Comparison of ENCODE assay signal across 10 mouse cellular contexts in the genomic region with DNA sequence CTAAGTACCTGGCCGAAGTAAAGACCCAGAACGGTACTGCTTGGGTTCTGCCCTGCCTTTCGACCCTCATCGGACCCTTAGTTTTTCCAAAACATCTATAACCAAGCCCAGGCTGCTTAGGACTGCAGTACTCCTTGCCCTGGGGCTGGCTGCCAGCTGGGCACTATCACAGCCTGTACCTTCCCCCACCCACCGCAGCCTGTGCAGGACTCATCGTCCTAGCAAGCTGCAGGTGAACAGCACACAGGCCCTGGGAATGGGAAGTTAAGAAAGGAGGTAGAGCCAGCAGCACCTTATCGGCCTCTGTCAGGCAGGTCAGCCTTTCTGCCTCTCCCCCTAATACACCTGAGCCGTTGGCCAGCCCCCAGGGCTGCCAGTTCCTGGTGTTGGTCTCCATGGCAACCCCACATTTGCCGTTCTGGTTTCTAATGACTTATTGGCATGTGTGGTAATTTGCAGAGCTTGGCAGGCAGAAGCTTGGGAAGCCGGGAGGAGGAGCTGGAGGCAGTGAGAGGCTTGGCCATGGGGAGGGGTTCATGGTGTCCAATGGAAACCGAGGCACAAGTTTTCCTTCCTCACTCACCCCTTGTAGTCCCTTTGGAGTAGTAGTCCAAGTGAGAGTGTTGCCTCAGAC. TPM values are rescaled to one million over a fixed set of nuclear protein-coding genes. Genes with fewer than 3 reads are reported as not detected.
DNase-seq lines count a peak whose midpoint lies in the region; ATAC-seq and TF ChIP-seq lines count a peak whose summit lies in the region.
"Had no signal": no experiment of that assay in that cellular context is flagged by ENCODE, and none has a peak within 500 bp of the region (broad histone marks: within the 10 kb centered on the region; RNA-seq: fewer than 3 reads in every experiment).

No protein-coding gene starts in this region.

- no peak for TF ChIP-seq CTCF in liver, postnatal 0 days (IDR thresholded peaks at IDR 0.05; ENCODE audit: low read depth)

- ATAC-seq in kidney, embryonic 15.5 days (replicated peaks; ENCODE audit: low FRiP score), result no peak
- no peak for ATAC-seq in liver, postnatal 0 days
- ATAC-seq: activated CD4-positive, CD25-positive, alpha-beta regulatory T cell, adult 4 months had no signal

- H3K9ac ChIP-seq in kidney, embryonic 15.5 days, result no peak overlapping the region
- no peak overlapping the region for H3K9ac ChIP-seq in liver, postnatal 0 days (replicated peaks)

- 67% methylated on average over 11 of the region's 11 CpGs for WGBS in kidney, embryonic 15.5 days
- WGBS in liver, postnatal 0 days (ENCODE audit: insufficient replicate concordance), result 67% methylated on average over 11 of the region's 11 CpGs

- H3K27ac ChIP-seq in kidney, embryonic 15.5 days, result no peak overlapping the region
- no peak overlapping the region for H3K27ac ChIP-seq in liver, postnatal 0 days (ENCODE audit: low read depth)

- intact Hi-C loops in left cerebral cortex, postnatal 4 days (cut with DNase I), result no loop called here

- DNase-seq in left cerebral cortex, postnatal 4 days, result peak; percentile 45
- DNase-seq in left cerebral cortex, adult 9 months (ENCODE audit: low spot score in 2 of 2), result no peak
- DNase-seq in cerebellum, adult 11-12 months, result peak; percentile 71
- DNase-seq in cerebellum, postnatal 10 days, result peak; percentile 79 to 81
- peak; percentile 67 for DNase-seq in layer of hippocampus, adult 9-11 months
- DNase-seq in liver, postnatal 0 days, result no peak
- DNase-seq: kidney, adult 2 months had no signal

- no peaks in the 10 kb centered on the region for H3K9me3 ChIP-seq in kidney, embryonic 15.5 days (replicated peaks)
- no peaks in the 10 kb centered on the region for H3K9me3 ChIP-seq in liver, postnatal 0 days (ENCODE audit: low read length)
- H3K9me3 ChIP-seq: megakaryocyte, embryonic 14.5 days had no signal

- no peak overlapping the region for H3K4me2 ChIP-seq in kidney, embryonic 15.5 days
- H3K4me2 ChIP-seq in liver, postnatal 0 days (ENCODE audit: low read depth, low read length), result no peak overlapping the region

- H3K4me3 ChIP-seq in kidney, embryonic 15.5 days (replicated peaks), result no peak overlapping the region
- H3K4me3 ChIP-seq in liver, postnatal 0 days (ENCODE audit: low read depth, low read length), result no peak overlapping the region
- H3K4me3 ChIP-seq: megakaryocyte, embryonic 14.5 days had no signal

- H3K36me3 ChIP-seq in kidney, embryonic 15.5 days, result no peaks in the 10 kb centered on the region
- no peaks in the 10 kb centered on the region for H3K36me3 ChIP-seq in liver, postnatal 0 days (replicated peaks; ENCODE audit: insufficient read depth, low read length)

- TF ChIP-seq EP300 in liver, postnatal 0 days (IDR thresholded peaks at IDR 0.05; ENCODE audit: low read depth), result no peak

- peaks cover 11% of the 10 kb centered on the region for H3K4me1 ChIP-seq in kidney, embryonic 15.5 days
- no peaks in the 10 kb centered on the region for H3K4me1 ChIP-seq in liver, postnatal 0 days (ENCODE audit: insufficient read depth)

- H3K27me3 ChIP-seq in kidney, embryonic 15.5 days, result 0 out of 2 replicates have a peak, but pooled peaks cover 4% of the 10 kb centered on the region
- no peaks in the 10 kb centered on the region for H3K27me3 ChIP-seq in liver, postnatal 0 days (ENCODE audit: insufficient read depth, low read length)

RNA-seq across cellular contexts. Expression of gene Lrrn2, which starts 10.2 kb away (rescaled TPM):
- total RNA-seq in left cerebral cortex, postnatal 4 days (2021), result 100 to 1,000 TPM; 101 to 117 TPM
- polyA plus RNA-seq in kidney, embryonic 15.5 days (2015; fragmentation: Nextera tagmentation; extraction: Ambion mirVana), result 4.2 and 6.9 TPM in 2 replicates
- polyA plus RNA-seq in liver, postnatal 0 days (2015; fragmentation: Nextera tagmentation; extraction: Ambion mirVana), result 0.05 TPM in 1 of 2 replicates, not detected in the other
- polyA plus RNA-seq: activated CD4-positive, CD25-positive, alpha-beta regulatory T cell, adult 4 months had no signal

Comparison
In these comparisons a context has a peak if more than half of its experiments do, and no peak if none do; other contexts are left out.
1. DNase-seq: peak in left cerebral cortex, postnatal 4 days (single experiment), cerebellum, adult 11-12 months (single experiment), cerebellum, postnatal 10 days (2 of 2) and layer of hippocampus, adult 9-11 months (single experiment); none in left cerebral cortex, adult 9 months (0 of 2) and liver, postnatal 0 days (single experiment).